Mouse (Mus musculus) liver, embryonic 14.5 days (tissue): ENCODE measurements around the gene Fam126b. TPM values are rescaled to one million over a fixed set of nuclear protein-coding genes. Genes with fewer than 3 reads are reported as not detected.
"Not testable (repeated sequence)": the region's sequence is repeated elsewhere in the genome, so short reads cannot be mapped to it uniquely, and the experiment has no call there.

Source experiments
- ATAC-seq: fragments of 200-750 bp; cut with Nextera tagmentation; 2 replicates; pipeline ENCODE4 v1.8.0; 2017; ENCODE audit warnings: moderate number of reproducible peaks, mild to moderate bottlenecking, moderate library complexity; ENCODE audit not compliant: insufficient read depth
- DNase-seq, 3 experiments: peaks; one replicate each; pipeline ENCODE4 v3.0.0-alpha.2; 2012 to 2013; ENCODE audit warnings: low read depth in 3 of 3, low spot score in 3 of 3
- H3K27ac ChIP-seq: fragments of 300-500 bp; sonication (generic); 2 replicates; pipeline ENCODE4 v1.5.1; 2014; ENCODE audit warnings: moderate library complexity, mild to moderate bottlenecking, control low read depth, inconsistent platforms
- H3K27me3 ChIP-seq: fragments of 300-500 bp; sonication (generic); 2 replicates; pipeline ENCODE4 v1.6.1; 2014; ENCODE audit warnings: mild to moderate bottlenecking, low read length, moderate library complexity; ENCODE audit not compliant: control insufficient read depth, insufficient read depth
- H3K36me3 ChIP-seq: fragments of 300-500 bp; sonication (generic); replicated peaks from 2 replicates; pipeline ENCODE4 v1.6.1; 2014; ENCODE audit warnings: low read depth; ENCODE audit not compliant: control insufficient read depth, insufficient read depth
- H3K4me1 ChIP-seq, 2 experiments: fragments of 200-500 bp in 1 of 2; fragments of 300-500 bp in 1 of 2; sonication (generic) in 1 of 2; replicated peaks; 2 replicates each; pipeline ENCODE4 v1.6.1; 2012 to 2014; ENCODE audit warnings: antibody characterized with exemption in 1 of 2, inconsistent platforms in 1 of 2, low read length in 1 of 2; ENCODE audit not compliant: control insufficient read depth in 2 of 2, insufficient read depth in 2 of 2
- H3K4me2 ChIP-seq: fragments of 300-500 bp; sonication (generic); 2 replicates; pipeline ENCODE4 v1.6.1; 2014; ENCODE audit warnings: low read depth, mild to moderate bottlenecking, control low read depth, moderate library complexity
- H3K4me3 ChIP-seq, 2 experiments: fragments of 200-500 bp in 1 of 2; fragments of 300-500 bp in 1 of 2; sonication (generic) in 1 of 2; 2 replicates each; pipeline ENCODE4 v1.5.1; 2012 to 2014; ENCODE audit warnings: low read depth in 2 of 2, low read length in 2 of 2, mild to moderate bottlenecking in 2 of 2, control low read depth in 1 of 2, inconsistent platforms in 1 of 2, moderate library complexity in 1 of 2; ENCODE audit not compliant: insufficient read depth in 1 of 2
- H3K9ac ChIP-seq: fragments of 300-500 bp; sonication (generic); replicated peaks from 2 replicates; pipeline ENCODE4 v1.6.1; 2014; ENCODE audit warnings: mild to moderate bottlenecking, control low read depth, moderate library complexity
- H3K9me3 ChIP-seq: fragments of 300-500 bp; sonication (generic); 2 replicates; pipeline ENCODE4 v1.6.1; 2016; ENCODE audit warnings: low read length, mixed read lengths; ENCODE audit not compliant: control insufficient read depth
- CTCF ChIP-seq: IDR thresholded peaks from 2 replicates; pipeline ENCODE4 v1.5.1; 2016; ENCODE audit warnings: antibody characterized with exemption, low read depth, control low read depth
- EP300 ChIP-seq: IDR thresholded peaks from 2 replicates; pipeline ENCODE4 v1.6.1; 2016; ENCODE audit warnings: antibody characterized with exemption, low read depth
- WGBS: fragments of 180-500 bp; shearing (Covaris S2); extraction: QIAGEN DNeasy Blood & Tissue Kit; methylation state at CpG from one replicate; pipeline ENCODE4 v1.1.7; 2014; ENCODE audit not compliant: insufficient replicate concordance; 5-methylcytosine and 5-hydroxymethylcytosine counted together
- polyA plus RNA-seq, 2 experiments: library from polyadenylated mRNA; depleted of rRNA in 1 of 2; stranded (reverse) in 1 of 2; unstranded in 1 of 2; fragments of >200 nt; fragmentation: Nextera tagmentation in 1 of 2; extraction: Ambion mirVana in 1 of 2; gene quantifications; 2 replicates each; pipeline versions ENCODE4 v1.2.1 to v1.2.3; 2012 to 2014

The Fam126b gene
- polyA plus RNA-seq, 2 experiments, result 0.95 to 2.9 TPM

GRCm38 (mm10) chr1:58613786-58614185 is 27.7 kb upstream of the Fam126b start:
- no peak for TF ChIP-seq CTCF
- no peak for TF ChIP-seq EP300
- peak; percentile 10 to 33 (median 11) for DNase-seq
- WGBS, result 65% methylated on average over 6 of the region's 6 CpGs

GRCm38 (mm10) chr1:58610611-58611010 is 24.5 kb upstream of the Fam126b start:
- ATAC-seq (no peak), DNase-seq (no peak)
- Histone ChIP-seq H3K4me3 (no peak overlapping the region), H3K27ac (no peak overlapping the region), H3K9me3 (no peaks in the 10 kb centered on the region), H3K9ac (no peak overlapping the region), H3K36me3 (no peaks in the 10 kb centered on the region), H3K4me1 (no peaks in the 10 kb centered on the region), H3K27me3 (no peaks in the 10 kb centered on the region), H3K4me2 (no peak overlapping the region)
- TF ChIP-seq CTCF (no peak), EP300 (no peak)
- 14% methylated on average over 1 of the region's 1 CpGs for WGBS

More at GRCm38 (mm10) chr1:58613786-58614185, 27.7 kb upstream of the Fam126b start:
- Histone ChIP-seq H3K27me3 (no peaks in the 10 kb centered on the region), H3K9ac (no peak overlapping the region), H3K9me3 (no peaks in the 10 kb centered on the region), H3K4me3 (no peak overlapping the region), H3K4me1 (no peaks in the 10 kb centered on the region; a peak in 1 of 4 replicates), H3K27ac (no peak overlapping the region), H3K4me2 (no peak overlapping the region), H3K36me3 (no peaks in the 10 kb centered on the region)
- no peak for ATAC-seq

GRCm38 (mm10) chr1:58610166-58610565 is 24.0 kb upstream of the Fam126b start:
- 61% methylated on average over 1 of the region's 1 CpGs for WGBS
- TF ChIP-seq CTCF (no peak), EP300 (no peak)
- no peak for DNase-seq
- no peak overlapping the region for H3K9ac ChIP-seq
- H3K4me2 ChIP-seq, result no peak overlapping the region
- H3K9me3 ChIP-seq, result no peaks in the 10 kb centered on the region
- H3K27ac ChIP-seq, result no peak overlapping the region
- no peaks in the 10 kb centered on the region for H3K36me3 ChIP-seq
- no peaks in the 10 kb centered on the region for H3K27me3 ChIP-seq
- no peak overlapping the region for H3K4me3 ChIP-seq
- H3K4me1 ChIP-seq, result no peaks in the 10 kb centered on the region
- ATAC-seq, result no peak

GRCm38 (mm10) chr1:58609591-58609990 is 23.5 kb upstream of the Fam126b start:
- H3K9ac ChIP-seq, ATAC-seq: not testable (repeated sequence)
- 72% methylated on average over 5 of the region's 5 CpGs for WGBS

GRCm38 (mm10) chr1:58603738-58604137 is 17.6 kb upstream of the Fam126b start:
- no peak for DNase-seq
- WGBS, result 23% methylated on average over 4 of the region's 4 CpGs
- Histone ChIP-seq H3K9me3 (no peaks in the 10 kb centered on the region), H3K27me3 (no peaks in the 10 kb centered on the region), H3K4me3 (no peak overlapping the region), H3K4me1 (no peaks in the 10 kb centered on the region), H3K4me2 (no peak overlapping the region), H3K36me3 (no peaks in the 10 kb centered on the region), H3K9ac (no peak overlapping the region), H3K27ac (no peak overlapping the region)
- no peak for ATAC-seq
- no peak for TF ChIP-seq EP300
- TF ChIP-seq CTCF, result no peak

More at GRCm38 (mm10) chr1:58609591-58609990, 23.5 kb upstream of the Fam126b start:
- not testable (repeated sequence) for H3K9me3 ChIP-seq, H3K36me3 ChIP-seq, H3K27me3 ChIP-seq, H3K27ac ChIP-seq, H3K4me1 ChIP-seq, H3K4me2 ChIP-seq, DNase-seq, H3K4me3 ChIP-seq

- DNase-seq (no peak), ATAC-seq (no peak)
- no peak overlapping the region for H3K9ac ChIP-seq
- no peak overlapping the region for H3K27ac ChIP-seq
- H3K4me1 ChIP-seq, result no peaks in the 10 kb centered on the region
- TF ChIP-seq EP300 (no peak), CTCF (no peak)
- no peaks in the 10 kb centered on the region for H3K9me3 ChIP-seq
- no peak overlapping the region for H3K4me3 ChIP-seq
- H3K27me3 ChIP-seq, result no peaks in the 10 kb centered on the region
- no peaks in the 10 kb centered on the region for H3K36me3 ChIP-seq
- H3K4me2 ChIP-seq, result no peak overlapping the region
- 54% methylated on average over 4 of the region's 4 CpGs for WGBS
These were observed 16.6 kb upstream of the Fam126b start for GRCm38 (mm10) chr1:58602681-58603080.
